Mouse (Mus musculus) neural tube, embryonic 13.5 days (tissue): ENCODE results near the gene E2f2. TPM values are rescaled to one million over a fixed set of nuclear protein-coding genes. Genes with fewer than 3 reads are reported as not detected.

ENCODE experiments used
- ATAC-seq: fragments of 200-750 bp; cut with Nextera tagmentation; 2 replicates; pipeline ENCODE4 v1.8.0; 2017; ENCODE audit warnings: low read depth, mild to moderate bottlenecking, moderate TSS enrichment, moderate library complexity
- H3K27ac ChIP-seq: fragments of 300-500 bp; sonication (generic); replicated peaks from 2 replicates; pipeline ENCODE4 v1.5.1; 2015; ENCODE audit warnings: moderate library complexity, mild to moderate bottlenecking, inconsistent platforms
- H3K27me3 ChIP-seq: fragments of 300-500 bp; sonication (generic); 2 replicates; pipeline ENCODE4 v1.6.1; 2015; ENCODE audit warnings: mild to moderate bottlenecking, inconsistent platforms
- H3K36me3 ChIP-seq: fragments of 300-500 bp; sonication (generic); 2 replicates; pipeline ENCODE4 v1.6.1; 2015; ENCODE audit warnings: mild to moderate bottlenecking, inconsistent platforms
- H3K4me1 ChIP-seq: fragments of 300-500 bp; sonication (generic); replicated peaks from 2 replicates; pipeline ENCODE4 v1.6.1; 2015; ENCODE audit warnings: inconsistent platforms
- H3K4me2 ChIP-seq: fragments of 300-500 bp; sonication (generic); 2 replicates; pipeline ENCODE4 v1.6.1; 2015; ENCODE audit warnings: inconsistent platforms, mild to moderate bottlenecking, moderate library complexity
- H3K4me3 ChIP-seq: fragments of 300-500 bp; sonication (generic); 2 replicates; pipeline ENCODE4 v1.5.1; 2015; ENCODE audit warnings: mild to moderate bottlenecking, inconsistent platforms
- H3K9ac ChIP-seq: fragments of 300-500 bp; sonication (generic); 2 replicates; pipeline ENCODE4 v1.6.1; 2015; ENCODE audit warnings: moderate library complexity, mild to moderate bottlenecking, inconsistent platforms
- H3K9me3 ChIP-seq: fragments of 300-500 bp; sonication (generic); 2 replicates; pipeline ENCODE4 v1.6.1; 2016; ENCODE audit warnings: inconsistent platforms
- WGBS: fragments of 180-500 bp; shearing (Covaris S2); methylation state at CpG from one replicate; pipeline ENCODE4 v1.1.7; 2015; 5-methylcytosine and 5-hydroxymethylcytosine counted together
- polyA plus RNA-seq: library from polyadenylated mRNA; unstranded; fragments of >200 nt; fragmentation: Nextera tagmentation; extraction: Ambion mirVana; gene quantifications from 2 replicates; pipeline ENCODE4 v1.2.1, GENCODE M21; 2015

The E2f2 gene
- polyA plus RNA-seq, 1 experiment from 2014 or later, result 2.5 TPM

DNA sequence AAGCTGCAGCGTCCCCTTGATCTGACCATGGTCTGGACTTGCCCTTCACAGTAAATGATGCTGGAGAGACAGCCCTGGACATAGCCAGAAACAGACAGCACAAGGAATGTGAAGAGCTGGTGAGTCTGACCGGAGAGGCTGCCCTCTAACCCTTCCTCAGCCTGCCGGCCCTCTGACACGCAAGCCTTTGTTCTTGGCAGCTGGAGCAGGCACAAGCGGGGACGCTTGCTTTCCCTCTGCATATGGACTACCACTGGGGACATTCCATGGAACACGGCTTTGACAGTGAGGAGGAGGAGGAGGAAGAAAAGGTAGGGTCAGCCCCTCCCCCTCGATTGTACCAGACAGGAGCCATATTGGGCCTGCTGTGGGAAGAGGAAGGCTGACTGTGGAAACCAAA, 68.8 kb downstream of the E2f2 start:
- Histone ChIP-seq H3K27me3 (peaks cover 38% of the 10 kb centered on the region), H3K9me3 (no peaks in the 10 kb centered on the region), H3K4me2 (no peak overlapping the region), H3K9ac (no peak overlapping the region), H3K27ac (no peak overlapping the region), H3K4me1 (peaks cover 6% of the 10 kb centered on the region), H3K36me3 (peaks cover 13% of the 10 kb centered on the region; the same call in 1 of the 2 replicates), H3K4me3 (no peak overlapping the region)
- WGBS, result 53% methylated on average over 8 of the region's 8 CpGs
- ATAC-seq, result no peak

DNA sequence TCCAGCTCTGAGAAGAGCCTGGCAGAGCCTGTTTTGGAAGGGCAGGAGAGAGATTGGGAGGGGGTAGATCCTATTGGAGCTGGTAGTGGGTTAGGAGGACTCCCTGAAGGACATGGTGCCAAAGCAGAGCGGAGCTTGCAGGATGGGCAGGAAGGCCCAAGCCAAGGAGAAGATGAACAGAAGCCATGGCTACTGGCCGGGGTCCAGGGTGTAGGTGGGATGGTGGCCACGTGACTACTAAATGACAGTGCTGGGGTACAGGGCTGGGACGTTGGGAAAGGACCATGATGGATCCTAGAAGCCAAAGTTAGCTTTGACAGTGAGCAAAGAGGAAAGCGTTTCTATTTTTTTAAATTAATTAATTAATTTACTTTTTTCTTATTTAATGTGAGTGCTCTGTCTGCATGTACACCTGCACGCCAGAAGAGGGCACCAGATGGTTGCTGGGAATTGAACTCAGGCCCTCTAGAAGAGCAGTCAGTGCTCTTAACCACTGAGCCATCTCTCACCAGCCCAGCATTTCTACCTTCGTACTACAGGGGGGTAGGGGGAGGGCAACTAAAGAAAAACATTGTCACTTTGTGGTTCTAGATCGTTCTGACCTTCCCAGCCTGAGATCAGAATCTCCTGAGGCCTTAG, 70.0 kb downstream of the E2f2 start:
- Histone ChIP-seq H3K36me3 (peaks cover 13% of the 10 kb centered on the region; the same call in 1 of the 2 replicates), H3K27me3 (peaks cover 49% of the 10 kb centered on the region), H3K4me1 (peaks cover 18% of the 10 kb centered on the region), H3K4me3 (no peak overlapping the region), H3K27ac (no peak overlapping the region), H3K9ac (no peak overlapping the region), H3K9me3 (no peaks in the 10 kb centered on the region), H3K4me2 (no peak overlapping the region)
- 47% methylated on average over 8 of the region's 8 CpGs for WGBS
- ATAC-seq, result no peak

DNA sequence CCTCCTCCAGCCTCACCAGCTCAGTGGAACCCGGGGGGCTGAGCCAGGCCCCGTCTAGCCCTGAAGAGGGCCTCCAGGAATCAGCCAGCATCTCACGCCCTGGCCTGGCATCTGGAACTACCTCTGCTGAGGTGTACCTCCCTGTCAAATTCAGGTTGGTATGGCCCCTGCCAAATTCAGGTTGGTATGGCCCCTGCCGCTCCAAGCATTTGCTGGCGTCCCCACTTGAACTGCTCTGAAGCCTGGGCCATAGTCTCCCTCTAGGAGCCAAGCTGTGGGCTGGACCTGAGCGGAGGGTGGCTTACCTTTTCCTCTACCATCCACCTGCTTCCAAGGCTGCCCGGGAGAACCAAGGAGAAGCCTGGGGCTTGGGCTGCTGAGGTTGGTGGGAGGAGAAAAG, 70.5 kb downstream of the E2f2 start:
- no peak overlapping the region for H3K4me3 ChIP-seq
- 83% methylated on average over 7 of the region's 7 CpGs for WGBS
- no peak overlapping the region for H3K27ac ChIP-seq
- H3K9me3 ChIP-seq, result no peaks in the 10 kb centered on the region
- H3K36me3 ChIP-seq, result peaks cover 13% of the 10 kb centered on the region; the same call in 1 of the 2 replicates
- no peak overlapping the region for H3K9ac ChIP-seq
- peaks cover 24% of the 10 kb centered on the region for H3K4me1 ChIP-seq
- H3K4me2 ChIP-seq, result no peak overlapping the region
- no peak for ATAC-seq
- H3K27me3 ChIP-seq, result peaks cover 49% of the 10 kb centered on the region

DNA sequence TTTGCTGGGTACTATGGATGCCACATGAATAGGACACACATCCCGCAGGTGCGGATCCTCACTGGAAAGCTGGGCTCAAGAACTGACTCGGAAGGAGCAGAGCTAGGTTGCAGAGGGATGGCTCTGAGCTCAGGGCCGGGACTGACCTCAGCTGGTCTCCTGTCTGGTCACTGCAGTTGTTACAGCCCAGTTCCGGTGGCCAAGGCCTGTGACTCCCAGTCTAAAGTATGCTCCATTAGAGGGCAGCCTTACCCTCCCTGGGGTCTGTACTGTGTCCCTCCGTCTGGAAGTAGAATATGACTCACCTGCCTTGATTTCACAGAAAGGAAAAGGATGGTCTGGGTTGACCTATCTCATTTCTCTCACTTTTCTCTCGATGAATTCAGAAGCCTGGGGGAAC, 72.0 kb downstream of the E2f2 start:
- Histone ChIP-seq H3K9ac (no peak overlapping the region), H3K27ac (no peak overlapping the region), H3K27me3 (peaks cover 49% of the 10 kb centered on the region), H3K36me3 (peaks cover 9% of the 10 kb centered on the region; the same call in 1 of the 2 replicates), H3K4me3 (no peak overlapping the region), H3K4me1 (peaks cover 36% of the 10 kb centered on the region), H3K9me3 (no peaks in the 10 kb centered on the region), H3K4me2 (no peak overlapping the region)
- WGBS, result 67% methylated on average over 7 of the region's 7 CpGs
- no peak for ATAC-seq

Other genes with a start within 250 kb of the E2f2 start
- 58.2 and 59.6 TPM in 2 replicates for gene Hmgcl, start 225.9 kb upstream of the E2f2 start, polyA plus RNA-seq
- gene Gale, start 208.7 kb upstream of the E2f2 start, polyA plus RNA-seq, result 39.0 and 42.5 TPM in 2 replicates
- 187 and 199 TPM in 2 replicates for gene Lypla2, start 199.8 kb upstream of the E2f2 start, polyA plus RNA-seq
- gene Pithd1, start 185.1 kb upstream of the E2f2 start, polyA plus RNA-seq, result 59.0 and 65.1 TPM in 2 replicates
- gene Eloa, start 150.6 kb upstream of the E2f2 start, polyA plus RNA-seq, result 26.4 and 29.2 TPM in 2 replicates
- 265 and 313 TPM in 2 replicates for gene Rpl11, start 119.0 kb upstream of the E2f2 start, polyA plus RNA-seq
- 235 and 273 TPM in 2 replicates for gene Id3, start 28.9 kb upstream of the E2f2 start, polyA plus RNA-seq
- 8.6 and 8.8 TPM in 2 replicates for gene Asap3, start 34.0 kb downstream of the E2f2 start, polyA plus RNA-seq
- gene Tcea3, start 75.3 kb downstream of the E2f2 start, polyA plus RNA-seq, result 1.9 and 2.6 TPM in 2 replicates
- gene Zfp46, start 112.3 kb downstream of the E2f2 start, polyA plus RNA-seq, result 41.9 and 45.8 TPM in 2 replicates
- gene Hnrnpr, start 138.5 kb downstream of the E2f2 start, polyA plus RNA-seq, result 215 and 234 TPM in 2 replicates